Mouse (Mus musculus) myocyte (in vitro differentiated cells): Measurements from ENCODE around the gene Ifnab.

Experiments used
- E2F4 ChIP-seq: IDR thresholded peaks from one replicate; pipeline ENCODE4 v1.6.1; 2011; ENCODE audit warnings: mild to moderate bottlenecking, control low read depth, moderate library complexity; ENCODE audit not compliant: insufficient read depth
- MAX ChIP-seq: IDR thresholded peaks from one replicate; pipeline ENCODE4 v1.6.1; 2011; ENCODE audit warnings: low read depth, mild to moderate bottlenecking, control low read depth
- MYOD1 ChIP-seq, 3 experiments: IDR thresholded peaks; one replicate each; pipeline ENCODE4 v1.6.1; 2011; ENCODE audit warnings: control low read depth in 2 of 3, low read depth in 2 of 3, mild to moderate bottlenecking in 2 of 3, moderate library complexity in 1 of 3; ENCODE audit not compliant: insufficient read length in 2 of 3, control insufficient read depth in 1 of 3
- MYOG ChIP-seq, 3 experiments: IDR thresholded peaks; one replicate each; pipeline ENCODE4 v1.6.1; 2011; ENCODE audit warnings: control low read depth in 2 of 3, low read depth in 2 of 3, mild to moderate bottlenecking in 2 of 3; ENCODE audit not compliant: insufficient read length in 2 of 3, control insufficient read depth in 1 of 3, insufficient read depth in 1 of 3
- POLR2A ChIP-seq: IDR thresholded peaks from one replicate; pipeline ENCODE4 v1.6.1; 2011; ENCODE audit warnings: low read depth, mild to moderate bottlenecking, control low read depth, moderate library complexity; ENCODE audit not compliant: insufficient read length
- POLR2AphosphoS2 ChIP-seq: IDR thresholded peaks from one replicate; pipeline ENCODE4 v1.6.1; 2011; ENCODE audit warnings: low read depth, control low read depth; ENCODE audit not compliant: insufficient read length
- REST ChIP-seq: IDR thresholded peaks from one replicate; pipeline ENCODE4 v1.6.1; 2011; ENCODE audit warnings: mild to moderate bottlenecking, control low read depth, moderate library complexity; ENCODE audit not compliant: insufficient read depth, insufficient read length
- TCF12 ChIP-seq: IDR thresholded peaks from one replicate; pipeline ENCODE4 v1.6.1; 2011; ENCODE audit warnings: mild to moderate bottlenecking, control low read depth; ENCODE audit not compliant: poor library complexity, insufficient read depth, severe bottlenecking
- TCF3 ChIP-seq: IDR thresholded peaks from one replicate; pipeline ENCODE4 v1.6.1; 2011; ENCODE audit warnings: low read depth, control low read depth; ENCODE audit not compliant: insufficient read length
- USF1 ChIP-seq: IDR thresholded peaks from one replicate; pipeline ENCODE4 v1.6.1; 2011; ENCODE audit warnings: low read depth, mild to moderate bottlenecking, control low read depth, moderate library complexity

DNA sequence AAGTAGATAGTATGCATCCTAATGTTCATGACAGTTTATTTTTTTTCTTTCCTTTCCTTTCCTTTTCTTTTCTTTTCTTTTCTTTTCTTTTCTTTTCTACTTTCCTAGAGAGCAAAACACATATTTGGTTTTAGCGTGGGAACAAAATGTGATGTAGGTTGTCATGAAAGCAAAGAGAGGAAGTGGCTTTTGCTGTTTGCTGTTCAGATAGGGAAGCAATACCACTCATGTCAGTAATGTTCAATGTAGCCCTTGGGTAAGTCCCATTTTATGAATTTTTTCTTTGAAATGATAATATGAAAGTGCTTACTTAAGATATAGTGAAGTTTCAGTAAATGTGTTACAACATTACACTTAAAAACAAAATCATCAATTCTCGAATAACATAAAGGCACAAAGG lies 2.2 kb upstream of the Ifnab start:
- TF ChIP-seq TCF12 = no peak
- no peak for TF ChIP-seq USF1
- TF ChIP-seq POLR2A = no peak
- TF ChIP-seq MYOD1 (IDR thresholded peaks at IDR 0.05; ENCODE audit: control insufficient read depth in 1 of 3, insufficient read length in 2 of 3, low read depth in 2 of 3) = no peak
- no peak for TF ChIP-seq TCF3
- no peak for TF ChIP-seq E2F4
- TF ChIP-seq REST = no peak
- no peak for TF ChIP-seq POLR2AphosphoS2
- no peak for TF ChIP-seq MAX
- TF ChIP-seq MYOG (IDR thresholded peaks at IDR 0.05; ENCODE audit: control insufficient read depth in 1 of 3, insufficient read depth in 1 of 3, insufficient read length in 2 of 3, low read depth in 2 of 3) = no peak
